Mouse (Mus musculus) natural killer cell, adult 2 months (primary cell): ENCODE results near the gene H2al1i.
A peak's percentile ranks its signal among the peaks of the same experiment; 100 is the strongest.
"Not testable (repeated sequence)": the region's sequence is repeated elsewhere in the genome, so short reads cannot be mapped to it uniquely, and the experiment has no call there.

ENCODE experiments used
- DNase-seq, 2 experiments: peaks; one replicate each; pipeline ENCODE4 v3.0.0; 2022; ENCODE audit warnings: low spot score in 2 of 2

The H2al1i gene

DNA sequence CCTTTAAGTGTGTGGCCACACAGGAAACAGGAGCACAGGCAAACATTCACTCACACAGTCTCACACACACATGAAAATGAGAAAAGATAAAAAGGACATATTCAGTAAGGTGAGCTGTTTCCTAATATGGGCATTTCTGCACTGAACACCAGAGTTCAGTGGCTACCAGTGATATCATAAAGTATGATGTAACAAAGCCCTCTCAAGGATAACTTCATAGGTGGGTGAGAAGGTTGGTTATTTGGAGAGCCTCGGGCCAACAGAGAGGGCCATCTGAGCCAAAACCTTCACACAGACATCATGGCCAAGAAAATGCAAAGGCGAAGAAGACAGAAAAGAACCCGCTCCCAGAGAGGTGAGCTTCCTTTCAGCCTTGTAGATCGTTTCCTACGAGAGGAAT is at the start of gene H2al1i:
TSS of gene H2al1i (plus strand) at position 301 of the 400 bp plus-strand sequence.
- not testable (repeated sequence) for DNase-seq

GRCm38 (mm10) chrX:11277083-11277482 is 47.4 kb upstream of the H2al1i start:
- DNase-seq: no peak

- DNase-seq: no peak
Measured at GRCm38 (mm10) chrX:11280741-11281140, 43.7 kb upstream of the H2al1i start.

DNA sequence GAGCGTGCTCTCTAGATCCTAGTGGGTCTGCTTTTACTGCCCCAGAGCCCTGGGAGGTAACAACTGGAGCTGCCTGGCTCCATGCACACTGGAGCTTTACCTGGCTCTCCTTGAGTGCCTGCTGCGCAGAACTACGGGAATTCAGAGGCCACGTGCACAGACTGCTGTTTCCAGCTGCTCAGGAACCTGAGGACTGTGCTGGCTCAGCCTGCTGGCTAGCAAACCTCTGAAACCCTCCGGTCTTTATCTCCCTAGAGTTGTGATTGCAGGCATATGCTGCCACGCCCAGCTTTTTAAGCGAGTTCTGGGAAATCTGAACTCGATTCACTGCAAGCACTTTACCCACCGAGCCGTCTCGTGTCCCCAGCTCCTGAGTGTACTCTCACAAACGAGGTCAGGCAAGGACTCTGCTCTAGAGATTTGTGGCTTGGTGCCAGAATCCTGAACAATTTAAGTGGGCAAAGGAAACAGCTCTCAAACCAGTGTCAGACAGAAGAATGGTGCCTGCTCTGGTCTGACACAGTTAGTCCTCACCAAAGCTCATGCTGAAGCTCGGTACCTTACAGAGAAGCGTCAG is 36.1 kb upstream of the H2al1i start:
- DNase-seq: no peak

GRCm38 (mm10) chrX:11289244-11289643 is 35.2 kb upstream of the H2al1i start:
- no peak for DNase-seq

GRCm38 (mm10) chrX:11298957-11299356 is 25.5 kb upstream of the H2al1i start, which contains the start of gene H2al1a:
TSS of gene H2al1a (plus strand) at chrX:11299257.
- DNase-seq: not testable (repeated sequence)

DNA sequence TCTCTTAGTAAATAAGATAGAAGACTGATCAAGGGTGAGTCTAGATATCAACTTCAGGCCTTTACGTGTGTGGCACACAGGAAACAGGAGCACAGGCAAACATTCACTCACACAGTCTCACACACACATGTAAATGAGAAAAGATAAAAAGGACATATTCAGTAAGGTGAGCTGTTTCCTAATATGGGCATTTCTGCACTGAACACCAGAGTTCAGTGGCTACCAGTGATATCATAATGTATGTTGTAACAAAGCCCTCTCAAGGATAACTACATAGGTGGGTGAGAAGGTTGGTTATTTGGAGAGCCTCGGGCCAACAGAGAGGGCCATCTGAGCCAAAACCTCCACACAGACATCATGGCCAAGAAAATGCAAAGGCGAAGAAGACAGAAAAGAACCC is 22.3 kb upstream of the H2al1i start, which contains the start of gene H2al1b:
TSS of gene H2al1b (plus strand) at position 301 of the 400 bp plus-strand sequence.
- not testable (repeated sequence) for DNase-seq

DNA sequence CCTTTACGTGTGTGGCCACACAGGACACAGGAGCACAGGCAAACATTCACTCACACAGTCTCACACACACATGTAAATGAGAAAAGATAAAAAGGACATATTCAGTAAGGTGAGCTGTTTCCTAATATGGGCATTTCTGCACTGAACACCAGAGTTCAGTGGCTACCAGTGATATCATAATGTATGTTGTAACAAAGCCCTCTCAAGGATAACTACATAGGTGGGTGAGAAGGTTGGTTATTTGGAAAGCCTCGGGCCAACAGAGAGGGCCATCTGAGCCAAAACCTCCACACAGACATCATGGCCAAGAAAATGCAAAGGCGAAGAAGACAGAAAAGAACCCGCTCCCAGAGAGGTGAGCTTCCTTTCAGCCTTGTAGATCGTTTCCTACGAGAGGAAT is 19.1 kb upstream of the H2al1i start, which contains the start of gene H2al1c:
TSS of gene H2al1c (plus strand) at position 301 of the 400 bp plus-strand sequence.
- not testable (repeated sequence) for DNase-seq

DNA sequence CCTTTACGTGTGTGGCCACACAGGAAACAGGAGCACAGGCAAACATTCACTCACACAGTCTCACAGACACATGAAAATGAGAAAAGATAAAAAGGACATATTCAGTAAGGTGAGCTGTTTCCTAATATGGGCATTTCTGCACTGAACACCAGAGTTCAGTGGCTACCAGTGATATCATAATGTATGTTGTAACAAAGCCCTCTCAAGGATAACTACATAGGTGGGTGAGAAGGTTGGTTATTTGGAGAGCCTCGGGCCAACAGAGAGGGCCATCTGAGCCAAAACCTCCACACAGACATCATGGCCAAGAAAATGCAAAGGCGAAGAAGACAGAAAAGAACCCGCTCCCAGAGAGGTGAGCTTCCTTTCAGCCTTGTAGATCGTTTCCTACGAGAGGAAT is 15.9 kb upstream of the H2al1i start, which contains the start of gene H2al1d:
TSS of gene H2al1d (plus strand) at position 301 of the 400 bp plus-strand sequence.
- not testable (repeated sequence) for DNase-seq

DNA sequence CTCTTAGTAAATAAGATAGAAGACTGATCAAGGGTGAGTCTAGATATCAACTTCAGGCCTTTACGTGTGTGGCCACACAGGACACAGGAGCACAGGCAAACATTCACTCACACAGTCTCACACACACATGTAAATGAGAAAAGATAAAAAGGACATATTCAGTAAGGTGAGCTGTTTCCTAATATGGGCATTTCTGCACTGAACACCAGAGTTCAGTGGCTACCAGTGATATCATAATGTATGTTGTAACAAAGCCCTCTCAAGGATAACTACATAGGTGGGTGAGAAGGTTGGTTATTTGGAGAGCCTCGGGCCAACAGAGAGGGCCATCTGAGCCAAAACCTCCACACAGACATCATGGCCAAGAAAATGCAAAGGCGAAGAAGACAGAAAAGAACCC is 12.8 kb upstream of the H2al1i start, which contains the start of gene H2al1e:
TSS of gene H2al1e (plus strand) at position 301 of the 400 bp plus-strand sequence.
- DNase-seq: not testable (repeated sequence)

DNA sequence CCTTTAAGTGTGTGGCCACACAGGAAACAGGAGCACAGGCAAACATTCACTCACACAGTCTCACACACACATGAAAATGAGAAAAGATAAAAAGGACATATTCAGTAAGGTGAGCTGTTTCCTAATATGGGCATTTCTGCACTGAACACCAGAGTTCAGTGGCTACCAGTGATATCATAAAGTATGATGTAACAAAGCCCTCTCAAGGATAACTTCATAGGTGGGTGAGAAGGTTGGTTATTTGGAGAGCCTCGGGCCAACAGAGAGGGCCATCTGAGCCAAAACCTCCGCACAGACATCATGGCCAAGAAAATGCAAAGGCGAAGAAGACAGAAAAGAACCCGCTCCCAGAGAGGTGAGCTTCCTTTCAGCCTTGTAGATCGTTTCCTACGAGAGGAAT is 9.6 kb upstream of the H2al1i start, which contains the start of gene H2al1f:
TSS of gene H2al1f (plus strand) at position 301 of the 400 bp plus-strand sequence.
- not testable (repeated sequence) for DNase-seq

DNA sequence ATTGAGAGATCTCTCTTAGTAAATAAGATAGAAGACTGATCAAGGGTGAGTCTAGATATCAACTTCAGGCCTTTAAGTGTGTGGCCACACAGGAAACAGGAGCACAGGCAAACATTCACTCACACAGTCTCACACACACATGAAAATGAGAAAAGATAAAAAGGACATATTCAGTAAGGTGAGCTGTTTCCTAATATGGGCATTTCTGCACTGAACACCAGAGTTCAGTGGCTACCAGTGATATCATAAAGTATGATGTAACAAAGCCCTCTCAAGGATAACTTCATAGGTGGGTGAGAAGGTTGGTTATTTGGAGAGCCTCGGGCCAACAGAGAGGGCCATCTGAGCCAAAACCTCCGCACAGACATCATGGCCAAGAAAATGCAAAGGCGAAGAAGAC is 6.5 kb upstream of the H2al1i start, which contains the start of gene H2al1g:
TSS of gene H2al1g (plus strand) at position 301 of the 400 bp plus-strand sequence.
- not testable (repeated sequence) for DNase-seq

GRCm38 (mm10) chrX:11321192-11321591 is 3.3 kb upstream of the H2al1i start, which contains the start of gene H2al1h:
TSS of gene H2al1h (plus strand) at chrX:11321492.
- DNase-seq: not testable (repeated sequence)

DNA sequence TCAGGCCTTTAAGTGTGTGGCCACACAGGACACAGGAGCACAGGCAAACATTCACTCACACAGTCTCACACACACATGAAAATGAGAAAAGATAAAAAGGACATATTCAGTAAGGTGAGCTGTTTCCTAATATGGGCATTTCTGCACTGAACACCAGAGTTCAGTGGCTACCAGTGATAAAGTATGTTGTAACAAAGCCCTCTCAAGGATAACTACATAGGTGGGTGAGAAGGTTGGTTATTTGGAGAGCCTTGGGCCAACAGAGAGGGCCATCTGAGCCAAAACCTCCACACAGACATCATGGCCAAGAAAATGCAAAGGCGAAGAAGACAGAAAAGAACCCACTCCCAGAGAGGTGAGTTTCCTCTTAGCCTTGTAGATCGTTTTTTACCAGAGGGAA is 3.1 kb downstream of the H2al1i start, which contains the start of gene H2al1j:
TSS of gene H2al1j (plus strand) at position 301 of the 400 bp plus-strand sequence.
- DNase-seq: not testable (repeated sequence)

- DNase-seq: no peak
Measured at GRCm38 (mm10) chrX:11345762-11346161, 21.3 kb downstream of the H2al1i start.

DNA sequence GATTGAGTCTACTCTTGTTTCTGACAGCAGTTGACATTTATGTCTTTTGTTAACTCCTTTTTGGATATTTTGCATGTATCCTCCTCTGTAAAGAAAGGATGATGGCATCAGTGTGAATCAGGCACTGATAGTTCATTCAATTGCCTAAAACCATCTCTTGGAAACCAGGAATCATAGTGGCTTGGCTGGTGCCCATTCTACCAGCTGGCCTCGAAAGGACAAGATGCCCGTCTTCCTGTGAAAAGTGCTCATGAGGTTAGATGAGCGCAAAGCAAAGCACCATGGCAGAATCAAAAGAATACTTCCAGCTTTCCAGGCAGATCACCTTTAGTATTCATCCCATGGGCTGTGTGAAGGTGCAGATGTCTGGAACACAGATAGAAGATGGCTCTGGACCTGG is 22.3 kb downstream of the H2al1i start:
- no peak for DNase-seq

DNA sequence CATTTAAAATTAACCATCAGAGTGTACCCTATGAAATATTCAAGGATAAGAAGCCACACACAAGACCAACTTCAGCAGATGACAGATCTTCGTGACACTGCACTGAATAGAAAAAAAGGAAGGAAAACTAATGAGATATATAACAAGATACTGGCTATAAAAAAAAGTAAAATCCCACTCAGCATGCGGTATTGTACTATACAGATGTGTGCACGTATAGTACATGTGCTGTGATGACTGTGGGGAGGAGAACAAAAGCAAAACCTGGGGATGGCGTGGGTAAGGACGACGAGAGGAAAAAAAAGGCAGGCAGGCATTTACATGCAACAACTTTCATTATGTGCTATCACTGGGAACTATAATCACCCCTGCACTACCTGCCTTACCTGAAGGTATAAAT is 36.4 kb downstream of the H2al1i start:
- no peak for DNase-seq

GRCm38 (mm10) chrX:11361261-11361660 is 36.8 kb downstream of the H2al1i start:
- DNase-seq: peak; percentile 2 to 38

DNA sequence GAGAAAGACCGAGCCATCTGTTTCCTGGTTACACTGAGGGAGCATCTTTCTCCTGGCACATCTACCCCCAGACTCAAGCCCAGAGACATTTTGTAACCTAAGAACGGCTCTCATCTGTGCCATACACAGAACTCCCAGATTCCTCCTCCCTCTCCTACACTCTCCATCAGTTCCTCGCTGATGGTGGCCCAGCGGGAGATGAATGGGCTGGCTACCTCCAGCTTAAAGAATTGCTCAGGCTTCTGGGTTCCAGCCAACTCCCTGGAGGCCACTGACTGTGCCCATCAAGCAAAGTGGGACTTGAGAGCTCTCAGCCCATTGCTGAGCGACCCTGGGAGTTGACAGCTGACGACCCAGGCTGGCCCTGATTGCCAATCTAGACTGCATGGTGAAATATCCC is 39.4 kb downstream of the H2al1i start:
- DNase-seq: no peak

DNA sequence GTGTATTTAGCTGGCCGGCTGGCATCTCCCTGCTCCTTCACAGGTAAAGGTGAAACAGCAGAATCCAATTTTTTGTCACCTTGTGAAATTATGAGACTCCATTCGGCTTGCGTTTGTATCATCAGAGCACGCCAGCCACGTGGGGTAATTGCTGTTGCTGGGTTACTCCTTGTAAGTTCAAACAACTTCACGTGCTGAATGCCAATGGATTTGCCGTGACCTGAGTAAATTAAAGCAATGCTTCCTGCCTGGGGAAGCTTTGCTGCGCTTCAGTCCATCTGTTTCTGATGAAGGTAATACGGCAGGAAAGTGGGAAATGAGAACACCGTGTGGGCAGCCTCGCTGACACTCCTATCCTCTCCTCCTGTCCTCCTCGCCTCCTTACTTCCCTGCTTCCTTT is 40.7 kb downstream of the H2al1i start:
- DNase-seq: no peak
